Mouse (Mus musculus) midbrain, embryonic 15.5 days (tissue): ENCODE measurements around the gene Slc39a5. TPM values are rescaled to one million over a fixed set of nuclear protein-coding genes. Genes with fewer than 3 reads are reported as not detected.

Source experiments
- ATAC-seq: fragments of 200-750 bp; cut with Nextera tagmentation; replicated peaks from 2 replicates; pipeline ENCODE4 v1.8.0; 2017; ENCODE audit warnings: moderate TSS enrichment
- H3K27ac ChIP-seq: fragments of 300-500 bp; sonication (generic); 2 replicates; pipeline ENCODE4 v1.5.1; 2015; ENCODE audit warnings: mild to moderate bottlenecking, inconsistent platforms
- H3K27me3 ChIP-seq: fragments of 300-500 bp; sonication (generic); replicated peaks from 2 replicates; pipeline ENCODE4 v1.6.1; 2015; ENCODE audit warnings: inconsistent platforms
- H3K36me3 ChIP-seq: fragments of 300-500 bp; sonication (generic); replicated peaks from 2 replicates; pipeline ENCODE4 v1.6.1; 2015; ENCODE audit warnings: inconsistent platforms
- H3K4me1 ChIP-seq: fragments of 300-500 bp; sonication (generic); 2 replicates; pipeline ENCODE4 v1.6.1; 2015; ENCODE audit warnings: inconsistent platforms
- H3K4me2 ChIP-seq: fragments of 300-500 bp; sonication (generic); 2 replicates; pipeline ENCODE4 v1.6.1; 2015; ENCODE audit warnings: inconsistent platforms, mild to moderate bottlenecking, moderate library complexity
- H3K4me3 ChIP-seq: fragments of 300-500 bp; sonication (generic); 2 replicates; pipeline ENCODE4 v1.5.1; 2015; ENCODE audit warnings: mild to moderate bottlenecking, inconsistent platforms
- H3K9ac ChIP-seq: fragments of 300-500 bp; sonication (generic); 2 replicates; pipeline ENCODE4 v1.6.1; 2015; ENCODE audit warnings: mild to moderate bottlenecking, inconsistent platforms
- H3K9me3 ChIP-seq: fragments of 300-500 bp; sonication (generic); 2 replicates; pipeline ENCODE4 v1.6.1; 2016; ENCODE audit warnings: inconsistent platforms
- WGBS: fragments of 180-500 bp; shearing (Covaris S2); methylation state at CpG from one replicate; pipeline ENCODE4 v1.1.7; 2015; ENCODE audit warnings: mixed read lengths; 5-methylcytosine and 5-hydroxymethylcytosine counted together
- polyA plus RNA-seq: library from polyadenylated mRNA; unstranded; fragments of >200 nt; fragmentation: Nextera tagmentation; extraction: Ambion mirVana; gene quantifications from 2 replicates; pipeline ENCODE4 v1.2.1, GENCODE M21; 2015

Slc39a5 gene
- polyA plus RNA-seq, 1 experiment from 2014 or later: not detected

- Histone ChIP-seq H3K4me3 (no peak overlapping the region), H3K4me2 (no peak overlapping the region), H3K36me3 (peaks cover 27% of the 10 kb centered on the region), H3K27ac (no peak overlapping the region), H3K4me1 (no peaks in the 10 kb centered on the region), H3K9ac (no peak overlapping the region), H3K9me3 (no peaks in the 10 kb centered on the region), H3K27me3 (no peaks in the 10 kb centered on the region)
- no peak for ATAC-seq
- WGBS: 87% methylated on average over 4 of the region's 4 CpGs
Observed at GRCm38 (mm10) chr10:128429454-128429853, 28.4 kb upstream of the Slc39a5 start.

DNA sequence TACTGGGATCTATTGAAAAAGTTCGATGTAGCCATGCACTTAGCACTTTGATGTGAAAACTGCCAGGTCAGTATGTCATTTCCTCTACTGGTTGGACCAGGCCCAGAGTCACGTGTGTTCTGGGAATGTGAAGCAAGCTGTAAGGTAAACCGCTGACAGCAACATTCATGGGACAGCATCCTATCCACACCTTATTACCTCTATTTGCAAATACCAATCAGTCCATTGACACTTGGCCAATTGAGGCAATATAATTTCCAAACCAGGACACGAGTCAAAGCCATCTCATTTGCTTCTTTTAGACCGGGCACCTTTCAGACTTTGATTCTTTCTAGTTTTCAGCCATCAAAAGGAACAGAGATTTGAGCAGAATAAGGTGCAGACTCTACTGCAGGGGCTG, 28.0 kb upstream of the Slc39a5 start:
- Histone ChIP-seq H3K4me2 (no peak overlapping the region), H3K27me3 (no peaks in the 10 kb centered on the region), H3K36me3 (peaks cover 27% of the 10 kb centered on the region), H3K9ac (no peak overlapping the region), H3K27ac (no peak overlapping the region), H3K4me1 (no peaks in the 10 kb centered on the region), H3K9me3 (no peaks in the 10 kb centered on the region), H3K4me3 (no peak overlapping the region)
- ATAC-seq: no peak
- WGBS: 95% methylated on average over 5 of the region's 5 CpGs

DNA sequence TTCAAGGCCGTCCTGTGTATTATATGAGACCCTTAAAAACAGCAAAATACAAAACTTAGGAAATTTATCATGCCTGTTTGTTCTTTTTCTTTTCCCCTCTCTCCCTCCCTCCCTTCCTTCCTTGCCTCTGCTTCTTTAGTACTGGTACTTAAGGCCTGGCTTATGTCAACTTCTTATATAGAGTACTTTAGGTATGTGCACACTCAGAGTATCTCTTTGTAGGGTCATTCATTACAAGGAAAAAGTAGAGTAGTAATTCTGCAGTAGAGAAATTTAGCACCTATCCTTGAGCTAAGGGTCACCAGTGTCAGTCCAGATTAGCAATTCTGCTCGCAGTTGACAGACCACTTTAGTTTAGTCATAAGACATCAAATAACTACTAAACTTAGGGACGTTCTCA, 24.2 kb upstream of the Slc39a5 start:
- 94% methylated on average over 3 of the region's 3 CpGs for WGBS
- peaks cover 40% of the 10 kb centered on the region for H3K36me3 ChIP-seq

GRCm38 (mm10) chr10:128424604-128425003, 23.6 kb upstream of the Slc39a5 start:
- no peak overlapping the region for H3K27ac ChIP-seq
- H3K4me1 ChIP-seq: no peaks in the 10 kb centered on the region
- H3K36me3 ChIP-seq: peaks cover 39% of the 10 kb centered on the region
- H3K4me3 ChIP-seq: no peak overlapping the region
- no peaks in the 10 kb centered on the region for H3K27me3 ChIP-seq
- no peak overlapping the region for H3K4me2 ChIP-seq
- no peak overlapping the region for H3K9ac ChIP-seq
- no peak for ATAC-seq
- 74% methylated on average over 7 of the region's 7 CpGs for WGBS
- H3K9me3 ChIP-seq: no peaks in the 10 kb centered on the region

More for the DNA sequence above, 24.2 kb upstream of the Slc39a5 start:
- Histone ChIP-seq H3K27ac (no peak overlapping the region), H3K4me3 (no peak overlapping the region), H3K27me3 (no peaks in the 10 kb centered on the region), H3K9ac (no peak overlapping the region), H3K4me1 (no peaks in the 10 kb centered on the region), H3K4me2 (no peak overlapping the region), H3K9me3 (no peaks in the 10 kb centered on the region)
- no peak for ATAC-seq

DNA sequence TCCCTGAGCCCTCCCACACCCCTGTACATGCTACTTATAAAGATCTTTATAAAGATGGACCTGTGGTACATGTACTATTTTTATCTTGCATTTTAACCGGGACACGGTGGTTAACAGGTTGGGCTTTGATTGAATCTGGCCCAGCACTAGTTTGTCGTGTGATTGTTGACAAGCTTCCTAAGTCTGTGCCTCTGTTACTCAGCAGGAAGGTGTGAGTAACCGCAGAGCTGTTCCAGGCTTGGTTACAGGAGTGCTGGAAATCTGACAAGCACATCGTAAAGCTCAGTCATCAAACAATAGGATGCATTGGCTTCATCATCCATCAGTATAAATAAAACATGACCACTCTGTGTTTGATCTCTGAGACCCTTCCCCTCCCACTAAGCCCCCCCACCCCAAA, 21.4 kb upstream of the Slc39a5 start:
- H3K27ac ChIP-seq: no peak overlapping the region
- ATAC-seq: no peak
- H3K36me3 ChIP-seq: peaks cover 36% of the 10 kb centered on the region
- H3K27me3 ChIP-seq: no peaks in the 10 kb centered on the region
- 82% methylated on average over 5 of the region's 5 CpGs for WGBS
- no peaks in the 10 kb centered on the region for H3K9me3 ChIP-seq
- no peaks in the 10 kb centered on the region for H3K4me1 ChIP-seq
- H3K4me3 ChIP-seq: no peak overlapping the region
- no peak overlapping the region for H3K9ac ChIP-seq
- no peak overlapping the region for H3K4me2 ChIP-seq

DNA sequence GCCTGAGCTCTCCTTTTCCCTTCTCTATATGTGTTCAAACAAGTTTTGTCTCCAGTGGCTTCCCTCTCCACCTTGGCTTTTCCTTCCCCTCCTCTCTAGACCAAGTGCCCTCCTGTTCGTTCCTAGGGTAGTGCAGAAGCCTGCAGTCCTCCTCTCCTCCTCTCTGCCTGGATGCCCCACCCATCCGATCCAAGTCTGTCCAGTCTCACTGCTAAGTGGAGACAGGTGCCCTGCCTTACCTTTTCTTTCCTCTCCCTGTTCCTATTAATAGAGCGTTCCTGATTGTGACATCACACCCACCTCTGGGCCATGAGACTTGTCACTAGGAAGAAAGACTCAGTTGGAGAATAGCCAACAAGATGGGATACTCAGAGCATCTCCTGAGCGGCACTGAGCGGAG, 13.8 kb upstream of the Slc39a5 start:
- WGBS: 89% methylated on average over 5 of the region's 5 CpGs
- no peaks in the 10 kb centered on the region for H3K9me3 ChIP-seq
- no peaks in the 10 kb centered on the region for H3K27me3 ChIP-seq
- H3K27ac ChIP-seq: no peak overlapping the region
- no peak overlapping the region for H3K4me3 ChIP-seq
- peaks cover 39% of the 10 kb centered on the region for H3K4me1 ChIP-seq
- ATAC-seq: no peak
- no peak overlapping the region for H3K9ac ChIP-seq
- H3K4me2 ChIP-seq: no peak overlapping the region
- H3K36me3 ChIP-seq: peaks cover 28% of the 10 kb centered on the region

GRCm38 (mm10) chr10:128413076-128413475, 12.0 kb upstream of the Slc39a5 start:
- WGBS: 69% methylated on average over 1 of the region's 1 CpGs
- Histone ChIP-seq H3K4me2 (peak overlapping the region; percentile 92), H3K9ac (peak overlapping the region; percentile 95; the same call in 1 of the 2 replicates), H3K36me3 (peaks cover 24% of the 10 kb centered on the region), H3K27ac (no peak overlapping the region; the same call in 1 of the 2 replicates), H3K9me3 (no peaks in the 10 kb centered on the region), H3K4me1 (peaks cover 48% of the 10 kb centered on the region), H3K27me3 (no peaks in the 10 kb centered on the region), H3K4me3 (peak overlapping the region; percentile 99)
- ATAC-seq: no peak

- 27% methylated on average over 1 of the region's 1 CpGs for WGBS
- Histone ChIP-seq H3K9me3 (no peaks in the 10 kb centered on the region), H3K4me1 (peaks cover 52% of the 10 kb centered on the region), H3K4me3 (peak overlapping the region; percentile 99), H3K9ac (peak overlapping the region; percentile 95), H3K4me2 (peak overlapping the region; percentile 92), H3K36me3 (peaks cover 20% of the 10 kb centered on the region), H3K27me3 (no peaks in the 10 kb centered on the region), H3K27ac (peak overlapping the region; percentile 94)
- ATAC-seq: no peak
Observed at GRCm38 (mm10) chr10:128412558-128412957, 11.5 kb upstream of the Slc39a5 start.

DNA sequence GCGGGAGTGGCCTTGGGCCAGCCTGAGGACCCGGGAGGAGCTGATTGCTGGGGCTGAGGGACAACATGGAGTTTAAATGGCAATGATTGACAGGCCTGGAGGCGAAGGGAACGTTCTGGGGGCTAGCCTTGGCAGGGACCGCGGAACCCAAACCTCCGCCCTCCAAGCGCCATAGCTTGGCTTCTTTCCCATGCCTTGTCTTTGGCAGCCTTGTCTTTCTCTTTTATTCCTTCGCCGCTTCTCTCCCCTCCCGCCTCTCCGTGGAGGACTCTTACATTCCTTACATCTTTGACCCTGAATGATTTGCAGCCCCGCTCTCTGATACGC, 11.0 kb upstream of the Slc39a5 start:
- H3K27me3 ChIP-seq: no peaks in the 10 kb centered on the region
- 0% methylated on average over 14 of the region's 14 CpGs for WGBS

DNA sequence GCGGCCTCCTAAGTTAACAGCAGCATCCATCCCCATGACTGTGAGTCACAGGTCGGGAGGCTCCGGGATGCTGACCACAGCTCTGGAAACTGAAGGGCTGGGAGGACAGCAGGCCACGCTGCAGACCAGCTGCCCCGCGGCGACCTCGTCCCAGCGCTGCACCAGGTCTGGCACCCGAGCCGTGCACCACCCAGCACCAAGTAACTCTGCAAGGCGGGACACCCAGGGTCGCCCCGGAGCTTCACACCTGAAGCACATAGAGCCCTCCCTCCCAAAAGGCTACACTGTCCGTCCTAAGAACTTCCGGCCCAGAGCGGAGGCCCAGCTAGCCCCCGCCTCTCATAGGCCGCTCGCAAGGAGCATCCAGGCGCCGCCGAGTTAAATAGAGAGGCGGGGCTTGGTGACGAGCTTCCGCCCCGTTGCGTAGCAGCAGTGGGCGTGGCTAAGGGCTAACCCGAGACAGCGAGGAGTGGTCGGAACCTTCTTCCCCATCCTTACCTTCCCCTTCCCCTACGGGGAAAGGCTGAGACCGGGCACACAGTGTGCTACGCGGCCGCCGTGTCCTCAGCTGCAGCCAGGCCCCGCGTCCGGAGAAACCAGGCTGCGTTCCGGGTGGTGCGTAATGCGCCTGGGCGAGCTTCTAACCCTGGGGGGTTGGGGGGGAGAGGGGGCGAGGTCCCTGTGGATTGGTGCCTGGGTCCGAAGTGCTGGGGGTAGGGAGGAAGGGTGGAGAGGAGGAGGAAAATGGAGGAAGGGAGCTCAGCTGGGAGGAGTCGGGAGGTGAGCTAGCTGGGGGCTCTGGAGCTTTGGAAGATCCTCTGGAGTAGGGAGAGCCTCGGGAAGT, 10.4 kb upstream of the Slc39a5 start, which contains the start of the genes Nabp2 and Rnf41:
TSS of gene Nabp2 (minus strand) at position 282 of the 844 bp plus-strand sequence.
TSS of gene Rnf41 (plus strand) at position 447 of the 844 bp plus-strand sequence.
- peak; percentile 91 for ATAC-seq
- Histone ChIP-seq H3K27ac (peak within 1 kb of the TSS; percentile 94), H3K36me3 (peaks cover 10% of the 10 kb centered on the region; the same call in 1 of the 2 replicates), H3K27me3 (no peaks in the 10 kb centered on the region), H3K4me1 (peaks cover 52% of the 10 kb centered on the region), H3K9me3 (no peaks in the 10 kb centered on the region), H3K4me2 (peak within 1 kb of the TSS; percentile 92), H3K9ac (peak within 1 kb of the TSS; percentile 95), H3K4me3 (peak within 1 kb of the TSS; percentile 99)
- under 1% methylated on average over 46 of the region's 50 CpGs for WGBS

More for the DNA sequence above, 11.0 kb upstream of the Slc39a5 start:
- Histone ChIP-seq H3K4me1 (peaks cover 52% of the 10 kb centered on the region), H3K36me3 (peaks cover 16% of the 10 kb centered on the region), H3K4me3 (peak overlapping the region; percentile 99), H3K27ac (peak overlapping the region; percentile 94), H3K9ac (peak overlapping the region; percentile 95), H3K9me3 (no peaks in the 10 kb centered on the region), H3K4me2 (peak overlapping the region; percentile 92)
- ATAC-seq: no peak

- H3K4me2 ChIP-seq: peak overlapping the region; percentile 92
- H3K9ac ChIP-seq: no peak overlapping the region
- H3K27ac ChIP-seq: peak overlapping the region; percentile 94
- H3K4me1 ChIP-seq: peaks cover 52% of the 10 kb centered on the region
- ATAC-seq: no peak
- H3K9me3 ChIP-seq: no peaks in the 10 kb centered on the region
- H3K27me3 ChIP-seq: no peaks in the 10 kb centered on the region
- WGBS: 15% methylated on average over 4 of the region's 4 CpGs
- peaks cover 7% of the 10 kb centered on the region; the same call in 1 of the 2 replicates for H3K36me3 ChIP-seq
- H3K4me3 ChIP-seq: peak overlapping the region; percentile 99
Observed at GRCm38 (mm10) chr10:128410560-128410845, 9.5 kb upstream of the Slc39a5 start.

DNA sequence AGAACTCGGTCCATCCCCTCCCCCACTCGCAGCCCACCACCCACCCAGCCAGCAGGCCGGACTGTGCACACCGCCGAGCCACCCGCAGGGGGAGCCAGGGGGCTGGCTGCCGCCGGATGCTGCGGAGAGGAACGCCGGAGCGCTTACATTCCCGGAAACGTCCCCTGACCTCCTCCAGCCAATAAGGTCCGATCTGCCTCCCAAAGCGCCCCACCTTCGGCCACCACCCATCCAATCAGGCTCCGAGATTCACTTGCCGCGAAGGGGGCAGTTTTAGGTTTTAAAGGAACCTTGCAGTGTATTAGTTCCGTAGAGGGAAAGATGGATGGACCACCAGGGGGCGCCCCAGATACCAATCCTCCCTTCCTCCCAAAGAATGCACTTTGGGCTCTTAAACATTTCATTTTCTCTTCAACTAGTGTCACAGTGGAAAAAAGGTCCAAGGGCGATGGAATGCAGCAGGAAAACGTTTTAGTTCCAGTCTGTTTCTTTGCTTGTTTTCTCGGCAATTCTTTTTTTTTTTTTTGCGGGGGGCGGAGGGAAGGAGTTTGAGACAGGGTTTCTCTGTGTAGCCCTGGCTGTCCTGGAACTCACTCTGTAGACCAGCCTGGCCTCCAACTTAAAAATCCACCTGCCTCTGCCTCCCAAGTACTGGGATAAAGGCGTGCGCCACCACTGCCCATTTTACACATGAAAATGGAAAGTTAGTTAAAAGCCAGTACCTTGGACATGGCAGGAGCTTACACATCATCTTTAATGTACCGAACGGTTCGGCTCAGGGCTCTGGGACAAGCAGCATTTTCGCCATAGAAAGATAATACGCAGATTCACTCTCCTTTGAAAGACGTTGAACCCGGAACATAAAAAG, 8.9 kb upstream of the Slc39a5 start:
- no peaks in the 10 kb centered on the region for H3K27me3 ChIP-seq
- WGBS: 5% methylated on average over 36 of the region's 36 CpGs
- peaks cover 52% of the 10 kb centered on the region for H3K4me1 ChIP-seq
- peak overlapping the region; percentile 64 for H3K9ac ChIP-seq
- ATAC-seq: peak; percentile 86
- H3K9me3 ChIP-seq: no peaks in the 10 kb centered on the region
- peak overlapping the region; percentile 92 for H3K4me2 ChIP-seq
- H3K27ac ChIP-seq: peak overlapping the region; percentile 85
- peaks cover 5% of the 10 kb centered on the region; the same call in 1 of the 2 replicates for H3K36me3 ChIP-seq
- H3K4me3 ChIP-seq: peak overlapping the region; percentile 99
